Mouse (Mus musculus): ENCODE data around the gene Nhsl1. TPM values are rescaled to one million over a fixed set of nuclear protein-coding genes. Genes with fewer than 3 reads are reported as not detected.

Nhsl1 gene
- total RNA-seq, 2 experiments from 2014 or later: 22.0 to 24.3 TPM

DNA sequence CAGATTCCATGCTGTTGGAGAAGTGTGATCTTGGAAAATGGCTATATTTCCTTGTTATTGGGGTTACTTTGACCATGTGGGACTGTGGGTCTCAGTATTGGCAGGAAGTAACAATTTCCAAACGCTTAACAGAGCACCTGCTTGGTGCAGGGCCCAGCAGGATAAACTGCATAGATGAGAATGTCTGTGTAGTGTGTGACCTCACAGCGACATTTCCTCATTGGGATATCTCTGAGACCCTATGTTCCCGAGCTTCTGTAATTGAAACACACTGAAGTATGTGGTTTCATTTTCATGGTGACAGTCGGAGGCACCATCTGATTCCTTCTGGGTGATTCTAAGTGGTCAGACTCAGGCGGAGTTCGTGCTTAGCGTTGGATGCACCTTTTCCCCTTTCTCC, 75.5 kb downstream of the Nhsl1 start:
- DNase-seq (ENCODE audit: low spot score in 2 of 2): no peak

DNA sequence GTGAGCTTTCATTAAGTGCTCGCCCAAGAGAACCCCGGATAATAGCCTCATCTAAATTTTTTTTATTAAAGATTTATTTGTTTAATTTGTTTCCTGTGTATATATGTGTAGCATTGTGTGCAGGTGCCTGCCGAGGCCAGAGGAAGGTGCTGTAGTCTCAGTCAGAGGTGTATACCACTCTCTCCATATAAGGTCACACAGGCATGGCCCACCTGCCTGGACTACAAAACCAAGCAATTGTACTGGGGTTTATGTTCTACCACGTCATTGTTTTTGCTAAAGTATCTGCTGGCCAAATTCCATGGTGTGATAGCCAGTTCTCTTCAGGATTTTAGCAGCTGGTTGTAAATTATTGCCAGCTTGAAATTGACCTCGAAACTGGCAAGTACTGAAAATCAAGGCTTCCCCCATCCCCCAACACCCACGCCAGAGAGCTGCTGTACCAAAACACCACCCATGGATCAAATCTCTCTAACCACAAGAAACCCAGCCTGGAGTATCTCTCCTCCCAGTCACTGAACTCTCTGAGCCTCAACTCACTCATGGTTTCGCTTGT, 81.4 kb downstream of the Nhsl1 start:
- peak in 1 of 2 experiments; percentile 15 for DNase-seq (ENCODE audit: low spot score in 2 of 2)

DNA sequence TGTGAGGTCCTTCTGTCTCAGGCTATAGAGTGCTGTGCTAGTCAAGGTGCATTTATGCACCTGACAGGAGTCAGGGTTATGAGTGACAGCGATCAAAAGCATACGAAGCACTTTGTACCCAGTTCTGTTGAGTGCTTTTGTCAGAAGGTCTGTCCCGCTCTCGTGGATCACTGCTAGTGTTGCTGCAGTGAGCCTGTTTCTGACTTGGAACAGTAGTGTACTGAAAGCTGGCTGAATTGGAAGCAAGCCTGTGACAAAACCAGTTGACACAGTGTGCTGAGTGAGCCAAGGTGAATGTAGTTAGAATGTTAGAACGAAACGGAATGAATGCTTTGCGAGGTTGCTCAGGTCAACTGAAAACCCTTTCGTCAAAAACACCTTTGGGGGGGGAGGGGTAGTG, 82.2 kb downstream of the Nhsl1 start:
- no peak for DNase-seq (ENCODE audit: low spot score in 2 of 2)

DNA sequence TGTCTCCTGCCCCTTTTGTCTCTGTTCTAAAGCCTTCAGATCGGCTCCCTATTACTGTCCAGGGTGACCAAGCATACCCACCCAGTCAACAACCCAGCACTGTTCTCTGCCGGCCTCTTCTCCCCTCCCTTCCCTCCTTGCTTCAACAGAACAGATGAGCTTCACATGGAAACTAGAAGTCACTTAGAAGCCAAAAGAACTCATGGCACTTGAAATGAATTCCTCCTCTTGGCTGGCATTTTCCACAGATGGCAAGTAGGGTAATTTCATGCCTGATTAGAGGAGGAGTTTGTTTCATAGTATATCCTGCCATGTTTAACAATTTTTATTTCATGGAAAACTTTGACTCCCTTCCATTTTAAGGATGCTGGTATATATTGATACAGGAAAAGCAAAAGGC, 85.2 kb downstream of the Nhsl1 start:
- no peak for DNase-seq (ENCODE audit: low spot score in 2 of 2)

DNA sequence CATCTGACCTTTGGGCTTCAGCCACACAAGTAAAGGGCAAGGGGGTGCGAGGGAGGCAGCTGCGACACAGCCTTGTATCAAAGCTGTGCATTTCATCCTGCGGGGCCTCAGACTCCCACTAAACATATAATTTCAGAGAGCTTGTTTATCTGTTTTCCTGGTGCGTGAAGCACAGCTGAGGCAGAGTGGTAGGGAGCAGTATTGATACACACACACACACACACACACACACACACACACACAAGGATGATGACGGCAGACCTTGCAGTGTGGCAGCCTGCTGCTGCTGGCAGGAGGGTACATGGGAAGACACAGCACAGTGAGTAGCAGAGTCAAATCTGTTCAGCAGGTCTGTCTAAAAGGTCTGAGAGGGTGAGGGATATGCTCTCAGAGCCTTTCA, 85.9 kb downstream of the Nhsl1 start:
- no peak for DNase-seq (ENCODE audit: low spot score in 2 of 2)

DNA sequence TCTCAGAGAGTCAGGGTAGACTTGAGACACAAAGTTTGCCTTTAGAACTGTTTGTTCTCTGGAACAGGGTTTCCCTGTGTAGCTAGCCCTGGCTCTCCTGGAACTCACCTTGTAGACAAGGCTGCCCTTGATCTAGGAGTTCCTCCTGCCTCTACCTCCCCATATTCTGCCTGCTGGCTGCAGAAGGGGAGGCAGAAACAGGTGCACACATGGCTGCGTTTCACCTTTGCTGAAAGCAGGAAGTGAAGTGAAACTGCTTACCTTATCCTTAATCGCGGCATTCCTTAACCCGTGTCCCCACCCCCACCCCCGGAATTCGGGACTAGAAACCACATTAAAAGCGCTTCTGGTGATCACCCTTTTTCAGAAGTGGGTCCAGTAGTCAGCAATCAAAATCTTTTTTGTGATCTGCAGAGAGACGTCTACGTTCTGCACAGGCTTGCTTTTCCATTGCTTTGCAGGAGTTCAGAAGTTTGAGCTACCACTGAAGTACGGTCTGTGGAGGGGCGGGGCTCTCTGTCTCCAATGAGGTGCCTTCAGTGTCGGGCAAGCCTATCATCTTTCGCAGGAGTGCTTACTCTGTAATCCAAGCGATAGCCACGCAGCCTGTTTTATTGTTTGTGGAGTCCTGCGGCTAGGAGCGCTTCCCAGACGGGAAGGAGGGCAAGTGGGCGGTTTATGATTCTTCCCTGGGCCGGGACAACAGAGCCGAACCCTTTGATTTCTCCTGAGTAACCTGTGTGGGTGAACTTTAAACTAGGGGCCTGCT, 88.5 kb downstream of the Nhsl1 start:
- DNase-seq (ENCODE audit: low spot score in 2 of 2): peak in 1 of 2 experiments; percentile 74

DNA sequence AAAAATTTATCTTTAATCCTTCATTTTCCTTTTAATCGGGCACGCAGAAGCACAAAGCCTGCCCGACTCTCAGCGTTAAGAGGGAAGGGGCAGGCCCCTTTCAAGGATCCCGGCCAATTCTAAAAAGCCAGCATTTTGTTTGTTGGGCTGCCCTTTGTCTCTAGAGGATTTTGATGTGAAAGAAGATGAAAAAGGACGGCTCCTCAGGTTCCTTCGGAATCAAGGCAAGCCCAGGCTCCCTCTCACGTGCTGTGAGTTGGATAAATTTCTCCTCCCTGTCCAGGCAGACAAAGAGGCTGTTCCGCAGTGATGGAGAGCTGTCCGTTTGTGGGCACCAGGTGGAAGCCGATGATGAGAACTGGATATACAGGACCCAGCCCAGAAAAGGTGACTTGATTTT, 89.3 kb downstream of the Nhsl1 start:
- DNase-seq (ENCODE audit: low spot score in 2 of 2): no peak

DNA sequence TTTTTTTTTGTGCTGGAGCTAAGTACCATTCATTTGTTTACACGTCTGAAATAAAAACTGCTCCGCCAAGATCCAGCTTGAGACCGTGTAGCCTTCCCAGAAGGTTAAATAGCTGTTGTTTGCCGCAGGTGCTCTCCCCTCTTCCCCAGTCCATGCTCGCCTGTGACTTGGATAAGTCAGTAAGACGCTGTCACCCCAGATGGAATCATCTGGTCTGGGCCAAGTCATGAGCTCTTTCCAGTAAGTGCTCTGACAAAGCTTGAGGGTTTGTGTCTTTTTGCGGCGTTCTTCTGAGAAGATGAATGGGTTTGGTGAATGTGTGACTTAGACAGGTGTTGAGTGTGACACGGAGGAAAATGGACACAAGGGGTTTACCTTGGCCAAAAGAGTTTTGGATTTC, 89.8 kb downstream of the Nhsl1 start:
- no peak for DNase-seq (ENCODE audit: low spot score in 2 of 2)

DNA sequence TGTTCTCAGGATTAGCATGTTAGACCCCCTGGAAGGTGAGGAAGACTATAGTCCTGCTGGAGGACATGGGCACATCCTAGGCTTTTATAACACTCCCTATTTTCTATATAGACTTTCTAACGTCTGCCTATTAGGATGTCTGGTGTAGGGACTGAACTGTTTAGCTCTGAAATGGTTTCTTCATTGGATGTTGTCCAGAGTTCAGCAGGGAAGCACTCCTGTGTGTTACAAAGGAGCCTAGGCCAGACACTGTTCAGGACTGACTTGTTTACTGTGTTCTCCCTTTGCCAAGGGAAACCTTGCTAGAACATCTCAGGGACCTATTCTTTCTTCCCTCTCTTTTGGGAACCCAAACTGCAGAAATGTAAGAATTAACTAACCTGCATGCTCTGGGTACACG, 90.3 kb downstream of the Nhsl1 start:
- DNase-seq (ENCODE audit: low spot score in 2 of 2): no peak

DNA sequence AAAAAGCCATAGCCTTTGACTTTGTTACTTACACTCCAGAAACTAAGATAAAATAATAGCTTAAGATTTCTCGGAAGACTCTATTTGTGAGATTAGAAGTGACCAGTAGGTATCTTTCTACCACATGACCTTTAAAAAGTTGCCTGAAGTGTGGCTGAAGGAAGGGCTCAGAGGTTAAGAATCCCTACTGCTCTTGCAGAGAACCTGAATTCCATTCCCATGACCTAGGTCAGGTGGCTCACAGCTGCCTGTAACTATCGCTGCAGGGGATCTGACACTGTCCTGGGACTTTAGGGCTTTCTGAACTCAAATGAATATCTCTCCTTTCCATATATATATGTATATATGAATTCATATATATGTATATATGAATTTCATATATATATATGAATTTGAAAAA, 92.5 kb downstream of the Nhsl1 start:
- no peak for DNase-seq (ENCODE audit: low spot score in 2 of 2)

DNA sequence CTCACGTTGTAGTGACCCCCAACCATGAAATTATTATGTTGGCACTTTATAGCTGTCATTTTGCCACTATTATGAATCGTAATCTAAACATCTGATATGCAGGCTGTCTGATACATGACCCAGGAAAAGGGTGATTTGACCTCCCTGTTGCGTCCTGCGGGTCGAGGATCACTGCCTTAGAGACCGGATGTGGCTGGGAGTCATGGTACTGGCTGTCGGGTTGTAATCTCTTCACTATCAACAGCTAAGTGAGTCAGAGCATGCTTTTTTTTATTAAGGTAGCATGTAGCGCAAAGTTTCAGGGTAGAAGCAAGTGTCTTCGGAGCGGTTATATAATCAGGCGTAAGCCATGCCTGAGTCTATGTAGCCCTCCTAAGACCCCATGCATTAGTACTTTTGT, 97.2 kb downstream of the Nhsl1 start:
- DNase-seq (ENCODE audit: low spot score in 2 of 2): no peak

DNA sequence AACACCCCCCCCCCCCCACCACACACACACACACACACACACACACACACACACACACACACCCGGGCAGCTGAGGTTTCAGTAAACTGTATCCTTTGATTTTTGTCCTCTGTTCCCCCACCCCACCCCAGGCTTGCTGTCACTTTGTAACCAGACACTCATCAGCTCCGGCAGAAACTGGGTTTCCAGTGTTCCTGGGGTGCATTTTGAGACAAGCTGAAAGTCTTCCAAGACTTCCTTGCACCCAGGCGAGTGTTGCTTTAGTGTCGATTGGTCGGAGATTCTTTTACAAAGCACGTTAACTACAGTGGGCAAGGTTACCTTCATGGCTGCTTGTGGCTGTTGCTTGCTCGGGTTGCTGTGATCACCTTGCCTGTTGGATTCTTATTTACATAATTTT, 99.4 kb downstream of the Nhsl1 start:
- DNase-seq (ENCODE audit: low spot score in 2 of 2): no peak

DNA sequence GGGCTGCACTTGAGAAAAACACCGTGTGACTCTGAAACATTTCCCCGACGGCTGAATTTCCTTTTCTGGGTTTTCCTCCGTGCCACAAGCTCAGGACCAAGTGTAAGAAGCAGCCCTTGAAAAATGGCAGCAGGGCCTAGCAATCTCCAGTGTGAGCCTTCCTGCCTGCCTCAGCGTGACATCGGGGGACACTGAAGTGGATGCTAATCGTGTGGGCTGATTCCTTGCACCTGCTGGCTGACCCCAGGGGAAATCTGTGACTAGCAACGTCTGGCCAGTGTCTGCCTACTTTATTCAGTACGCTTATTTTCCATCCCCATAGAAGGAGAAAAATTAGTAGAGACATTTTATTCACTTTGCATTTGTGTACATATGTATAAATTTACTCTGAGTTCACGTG, 100.7 kb downstream of the Nhsl1 start:
- DNase-seq (ENCODE audit: low spot score in 2 of 2): no peak

DNA sequence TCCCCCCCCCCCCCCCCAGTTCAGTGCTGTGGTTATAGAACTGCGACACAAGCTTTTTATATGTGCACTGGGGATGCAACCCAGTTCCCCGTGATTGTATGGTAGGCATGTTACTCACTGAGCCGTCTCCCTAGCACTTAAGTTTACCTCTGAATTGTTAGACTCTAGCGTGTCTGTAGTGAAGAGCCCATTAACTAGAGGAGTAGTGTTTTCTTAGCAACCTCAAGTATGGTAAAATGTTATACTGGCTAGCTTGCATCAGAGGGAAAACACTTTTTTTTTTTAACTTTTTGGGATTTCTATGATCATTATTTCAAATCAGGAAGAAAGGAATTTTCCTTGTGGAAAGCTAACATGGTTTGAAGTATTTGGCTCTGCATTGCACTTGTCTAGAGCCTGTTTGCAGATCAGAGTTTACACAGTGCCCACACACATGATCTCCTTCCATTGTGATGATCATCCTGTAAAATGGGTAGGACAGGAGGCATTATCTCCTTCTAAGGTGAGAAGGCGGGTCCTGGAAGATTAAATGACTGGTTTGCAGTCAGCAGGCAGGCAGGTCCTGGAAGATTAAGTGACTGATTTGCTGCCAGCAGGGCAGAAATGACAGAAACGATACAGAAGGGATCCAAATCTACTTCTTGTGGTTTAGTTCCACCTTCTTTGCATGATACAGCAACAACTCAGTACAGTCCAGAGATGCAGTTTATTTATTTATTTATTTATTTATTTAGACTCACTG, 101.6 kb downstream of the Nhsl1 start:
- no peak for DNase-seq (ENCODE audit: low spot score in 2 of 2)

DNA sequence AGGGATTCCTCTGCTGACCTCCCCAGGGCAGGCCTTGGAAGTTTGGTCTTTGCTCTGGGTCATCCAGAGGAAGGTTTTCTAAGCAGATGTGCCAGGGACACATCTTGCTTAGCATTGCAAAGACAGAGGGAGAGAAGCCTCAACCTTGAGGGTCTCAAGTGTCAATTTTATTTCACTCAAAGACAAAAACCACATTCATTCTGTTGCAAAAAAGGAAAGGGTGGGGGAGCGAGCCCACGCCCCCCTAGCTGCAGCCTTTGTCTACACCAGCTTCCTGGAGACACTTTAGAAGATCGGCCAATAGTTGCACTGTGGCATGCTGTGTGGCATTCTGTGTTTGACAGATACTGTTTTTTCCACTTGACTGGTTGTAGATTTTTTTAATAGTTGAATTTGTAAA, 104.2 kb downstream of the Nhsl1 start:
- DNase-seq (ENCODE audit: low spot score in 2 of 2): no peak

DNA sequence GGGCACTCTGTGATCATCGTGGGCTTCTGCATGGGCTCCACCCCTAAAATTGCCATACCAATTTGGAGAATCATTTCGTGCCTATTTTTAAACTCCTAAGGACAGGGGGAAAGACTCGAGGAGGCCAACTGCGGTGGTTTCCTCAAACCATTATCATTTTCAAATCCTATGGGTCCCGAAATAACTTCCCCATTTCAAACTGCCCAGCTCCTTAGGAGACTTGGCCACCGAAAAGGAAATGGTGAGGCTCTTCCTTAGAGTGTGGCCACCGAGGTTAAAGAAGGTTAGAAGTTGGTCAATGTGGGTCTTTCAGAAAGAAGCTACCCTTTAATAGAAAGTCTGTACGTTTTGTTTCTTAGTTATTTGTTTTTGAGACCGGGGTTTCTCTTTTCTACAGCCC, 104.8 kb downstream of the Nhsl1 start:
- no peak for DNase-seq (ENCODE audit: low spot score in 2 of 2)

DNA sequence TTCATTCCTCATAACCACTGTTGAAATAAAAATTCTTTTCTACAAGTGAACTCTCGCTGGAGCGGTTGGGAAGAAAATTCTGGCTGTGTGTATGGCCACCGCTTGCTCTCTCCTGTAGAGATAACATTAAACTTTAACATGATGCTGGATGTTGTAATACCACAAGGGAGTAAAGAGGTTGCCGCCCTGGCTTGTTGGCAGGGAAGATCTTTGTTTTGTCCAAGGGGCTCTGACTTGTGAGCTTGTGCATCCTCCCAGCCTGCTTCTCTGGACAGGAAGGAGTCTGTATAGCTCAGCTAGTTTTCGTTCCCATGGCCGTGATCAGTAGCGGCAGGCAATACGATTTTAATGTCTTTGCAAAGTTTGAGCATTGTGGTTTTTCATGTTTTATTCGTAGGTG, 109.1 kb downstream of the Nhsl1 start:
- DNase-seq (ENCODE audit: low spot score in 2 of 2): no peak

DNA sequence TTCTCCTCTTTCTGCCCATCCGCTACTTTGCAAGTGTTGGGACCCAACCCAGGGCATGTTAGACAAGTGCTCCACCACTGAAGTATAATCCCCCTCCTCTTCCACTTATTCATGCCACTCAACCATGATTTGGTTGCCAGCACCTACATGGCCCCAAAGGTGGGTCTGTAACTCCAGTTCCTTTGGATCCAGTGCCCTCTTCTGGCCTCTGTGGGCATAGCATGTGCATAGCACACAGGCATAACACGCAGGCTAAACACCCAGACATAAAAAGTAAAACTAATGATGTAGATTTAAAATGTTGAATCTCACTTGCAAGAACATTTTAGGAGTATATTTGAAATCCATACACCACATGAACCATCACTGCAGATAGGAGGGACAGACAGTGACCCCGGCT, 110.7 kb downstream of the Nhsl1 start:
- DNase-seq (ENCODE audit: low spot score in 2 of 2): no peak

DNA sequence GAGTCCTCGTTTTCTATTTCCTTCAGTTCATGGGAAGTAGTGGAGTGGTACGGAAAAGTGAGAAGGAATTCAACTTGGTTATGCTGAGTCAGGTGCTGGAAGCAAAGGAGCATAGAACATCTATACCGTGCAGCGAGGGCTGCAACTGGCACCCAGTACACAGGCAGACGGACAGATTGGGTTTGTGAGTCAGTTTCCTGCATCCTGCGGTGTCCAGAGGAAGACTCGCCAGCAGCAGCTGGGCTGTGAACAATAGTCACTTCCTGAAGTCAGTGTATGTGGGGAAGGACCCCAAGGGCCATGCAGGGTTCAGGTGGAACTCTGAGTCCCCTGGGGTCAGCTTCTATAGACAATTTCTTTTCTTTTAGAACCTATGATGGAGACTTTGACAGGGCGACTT, 111.4 kb downstream of the Nhsl1 start:
- no peak for DNase-seq (ENCODE audit: low spot score in 2 of 2)

DNA sequence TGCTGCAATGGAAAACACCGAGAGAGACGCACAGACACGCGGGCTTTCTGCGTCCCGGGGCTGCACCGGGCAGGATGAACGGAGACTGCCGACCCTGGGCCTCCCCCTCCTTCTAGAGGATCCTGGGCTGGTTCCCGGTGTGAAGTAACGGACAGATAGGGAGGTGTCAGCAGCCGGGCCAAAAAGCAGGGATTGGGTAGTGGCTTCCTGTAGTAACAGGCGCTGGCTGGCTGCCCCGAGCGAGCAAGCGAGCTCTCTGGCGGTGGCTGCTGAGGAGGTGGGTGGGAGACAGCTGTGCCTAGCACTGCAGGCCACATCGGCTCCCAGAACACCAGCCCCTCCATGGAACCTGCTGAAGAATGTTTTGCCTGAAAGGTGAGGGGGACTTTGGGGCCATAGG, 112.2 kb downstream of the Nhsl1 start:
- peak; percentile 79 to 89 for DNase-seq (ENCODE audit: low spot score in 2 of 2)

DNA sequence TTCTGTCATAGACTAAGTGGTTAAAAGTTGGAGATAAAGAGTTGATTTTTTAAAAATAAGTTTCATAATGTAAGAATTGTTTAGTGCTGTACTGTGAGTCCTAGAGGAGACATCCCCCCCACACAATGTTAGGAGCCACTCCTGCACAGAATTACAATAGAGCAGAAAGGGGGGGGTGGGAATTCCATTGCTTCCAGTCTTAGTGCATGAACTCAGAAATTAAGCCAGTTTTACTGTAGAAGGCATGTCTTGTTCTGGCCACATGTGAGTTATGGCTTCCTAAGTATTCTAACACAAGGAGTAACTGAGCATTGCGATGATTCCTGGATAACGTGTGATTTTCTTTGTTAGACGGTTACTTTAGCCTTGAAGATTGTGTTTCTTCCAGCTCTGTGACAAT, 112.8 kb downstream of the Nhsl1 start:
- no peak for DNase-seq (ENCODE audit: low spot score in 2 of 2)

DNA sequence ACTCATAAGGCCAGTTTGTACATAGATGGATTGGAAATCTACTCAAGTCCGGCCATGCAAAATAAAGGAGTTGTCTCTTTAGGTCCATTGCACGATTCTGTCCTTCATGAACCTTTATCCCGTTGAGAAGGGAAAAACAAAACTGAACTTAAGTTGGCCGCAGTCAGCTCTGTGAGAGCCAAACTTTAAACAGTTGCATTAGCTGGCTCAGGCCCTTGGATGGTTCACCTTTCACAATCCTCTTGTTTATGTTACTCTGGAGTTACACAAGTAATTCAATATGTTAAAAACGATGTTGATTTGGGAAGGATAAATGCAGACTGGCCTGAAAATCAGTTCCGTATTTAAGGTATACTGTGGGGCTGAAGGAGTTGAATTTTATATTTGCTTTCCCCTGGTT, 116.7 kb downstream of the Nhsl1 start:
- DNase-seq (ENCODE audit: low spot score in 2 of 2): no peak

DNA sequence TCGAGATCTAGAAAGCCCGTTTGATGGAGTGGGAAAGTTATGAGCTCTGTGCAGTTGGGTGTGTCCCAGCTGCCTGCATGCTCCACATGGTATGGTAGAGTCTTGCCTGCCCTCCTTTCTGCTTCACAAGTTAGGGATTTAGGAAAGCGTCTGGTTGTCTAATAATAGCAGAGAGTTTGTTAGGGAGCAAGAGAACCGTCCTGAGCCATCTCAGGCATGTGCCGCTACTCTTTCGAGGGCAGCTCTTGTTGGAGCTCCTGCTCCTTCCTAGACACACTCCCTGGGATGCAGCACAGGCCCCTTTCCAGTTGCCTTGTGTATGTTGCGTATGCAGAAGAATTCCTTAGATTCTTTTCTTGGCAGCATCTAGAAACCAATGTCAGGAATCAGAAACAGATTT, 117.2 kb downstream of the Nhsl1 start:
- no peak for DNase-seq (ENCODE audit: low spot score in 2 of 2)

Data from gastrocnemius, postnatal 4 days (tissue).